Mouse (Mus musculus) adrenal gland, postnatal 4 days (tissue): ENCODE data around the gene Adprm. TPM values are rescaled to one million over a fixed set of nuclear protein-coding genes. Genes with fewer than 3 reads are reported as not detected.
"Not testable (repeated sequence)": the region's sequence is repeated elsewhere in the genome, so short reads cannot be mapped to it uniquely, and the experiment has no call there.

ENCODE experiments used
- DNase-seq, 2 experiments: peaks; one replicate each; pipeline ENCODE4 v3.0.0; 2021 to 2022; ENCODE audit warnings: low spot score in 2 of 2, mixed read lengths in 2 of 2
- total RNA-seq, 2 experiments: library from RNA; stranded (reverse); gene quantifications; 2 replicates each; pipeline ENCODE4 v1.2.3; 2021

The Adprm gene
- total RNA-seq, 2 experiments from 2014 or later, result 28.0 to 29.2 TPM

DNA sequence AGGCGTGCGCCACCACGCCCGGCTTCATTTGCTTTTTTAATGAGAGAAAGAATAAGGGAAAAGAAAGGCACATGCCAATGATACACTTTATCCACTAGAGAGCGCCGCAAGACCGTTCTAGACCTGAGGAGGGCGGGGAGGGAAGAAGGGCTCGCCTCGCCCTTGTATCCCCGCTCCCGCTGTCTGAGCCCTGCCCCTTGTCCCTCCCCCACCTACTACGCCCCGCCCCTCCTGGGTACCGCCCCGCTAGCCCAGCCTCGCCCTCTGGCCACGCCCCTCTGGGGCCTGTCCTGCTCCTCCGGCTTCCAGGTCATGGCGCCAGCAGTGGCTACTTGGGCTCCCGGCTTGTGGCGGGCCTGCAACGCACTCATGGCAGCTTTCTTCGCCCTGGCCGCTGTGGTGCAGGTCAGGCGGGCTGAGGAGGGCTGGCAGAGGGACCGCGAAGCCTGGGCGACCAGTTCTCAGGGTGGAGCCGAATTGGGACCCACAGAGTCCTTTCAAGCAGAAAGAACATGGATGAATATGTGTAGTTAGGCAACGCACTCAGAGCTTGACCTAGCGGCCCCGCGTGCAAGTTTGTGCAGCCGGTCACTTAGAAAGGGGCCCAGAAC is 27.4 kb downstream of the Adprm start, which contains the start of gene Tmem220:
Gene Tmem220, plus strand, starts transcription at position 288 of the 611 bp plus-strand sequence.
- DNase-seq, result peak; percentile 90 to 93

DNA sequence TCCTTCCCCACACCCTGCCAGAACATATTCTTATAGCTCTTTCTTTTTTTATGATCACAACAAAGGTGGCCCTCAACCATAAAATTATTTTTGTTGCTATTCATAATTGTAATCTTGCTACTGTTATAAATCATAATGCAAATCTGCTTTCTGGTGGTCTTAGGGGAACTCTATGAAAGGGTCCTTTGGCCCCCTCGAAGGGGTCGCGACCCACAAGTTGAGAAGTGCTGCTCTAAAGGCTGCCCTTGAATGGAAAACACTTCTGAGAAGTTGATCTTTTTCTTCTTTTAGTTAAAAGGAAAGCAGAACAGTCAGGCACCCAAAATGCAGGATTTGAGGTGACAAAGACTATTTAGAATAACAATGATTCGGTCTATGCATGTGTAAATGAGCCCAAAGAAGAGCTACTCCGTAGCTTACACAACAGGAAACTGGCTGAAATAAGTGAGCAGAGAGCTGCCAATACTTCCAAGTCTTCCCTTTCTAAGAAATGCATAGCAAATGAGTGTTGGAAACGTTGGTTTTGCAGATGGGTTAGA is 28.5 kb downstream of the Adprm start:
- no peak for DNase-seq

DNA sequence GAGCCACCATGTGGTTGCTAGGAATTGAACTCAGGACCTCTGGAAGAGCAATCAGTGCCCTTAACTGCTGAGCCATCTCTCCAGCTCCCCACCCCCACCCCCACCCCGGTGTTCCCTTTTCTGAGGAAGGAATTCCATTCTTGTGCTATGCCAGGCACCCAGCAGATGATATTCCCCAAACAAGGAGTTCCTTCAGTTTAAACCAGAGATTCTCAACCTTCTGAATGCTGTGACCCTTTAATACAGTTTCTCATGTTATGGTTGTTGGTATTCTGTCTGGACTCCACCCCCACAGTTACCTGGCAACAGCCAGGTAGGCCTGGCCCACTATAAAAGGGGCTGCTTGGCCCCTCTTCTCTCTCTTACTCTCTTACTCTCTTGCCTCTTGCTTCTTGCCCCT is 29.2 kb downstream of the Adprm start:
- not testable (repeated sequence) for DNase-seq

- DNase-seq, result no peak
These were observed 29.9 kb downstream of the Adprm start for GRCm38 (mm10) chr11:67022354-67023115.

GRCm38 (mm10) chr11:67020948-67021347 is 31.4 kb downstream of the Adprm start:
- DNase-seq, result no peak

DNA sequence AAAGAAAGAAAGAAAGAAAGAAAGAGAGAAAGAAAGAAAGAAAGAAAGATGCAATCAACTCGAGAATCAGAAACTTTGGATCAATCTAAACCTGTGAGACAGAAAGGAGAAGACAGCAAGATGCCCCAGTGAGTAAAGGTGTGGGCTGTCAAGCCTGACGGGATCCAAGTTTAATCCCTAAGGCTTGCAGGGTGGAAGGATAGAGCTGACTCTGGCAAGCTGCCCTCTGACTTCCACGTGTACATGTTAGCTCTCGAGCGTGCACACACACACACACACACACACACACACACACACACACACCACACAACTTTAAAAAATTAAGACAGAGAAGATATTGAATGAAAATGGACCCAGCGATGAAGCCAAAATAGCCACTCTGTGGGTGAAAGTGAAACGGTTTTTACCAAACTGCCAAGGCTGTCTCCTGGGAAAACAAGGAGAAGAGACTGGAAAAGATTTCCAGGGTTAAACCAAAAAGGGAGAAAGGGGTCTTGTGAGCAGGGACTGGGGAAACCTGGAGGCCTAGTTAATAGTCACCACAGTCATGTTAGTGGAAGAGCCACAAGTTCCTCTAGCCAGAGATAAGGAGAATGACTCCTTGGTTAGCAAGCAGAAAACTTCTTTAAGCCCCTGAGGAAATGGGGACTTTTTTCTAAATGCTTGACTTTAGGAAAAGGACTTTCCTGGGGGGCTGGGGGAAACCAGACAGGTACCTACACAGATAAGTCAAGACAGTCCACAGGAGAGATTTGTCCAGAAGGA is 32.5 kb downstream of the Adprm start:
- DNase-seq, result no peak

DNA sequence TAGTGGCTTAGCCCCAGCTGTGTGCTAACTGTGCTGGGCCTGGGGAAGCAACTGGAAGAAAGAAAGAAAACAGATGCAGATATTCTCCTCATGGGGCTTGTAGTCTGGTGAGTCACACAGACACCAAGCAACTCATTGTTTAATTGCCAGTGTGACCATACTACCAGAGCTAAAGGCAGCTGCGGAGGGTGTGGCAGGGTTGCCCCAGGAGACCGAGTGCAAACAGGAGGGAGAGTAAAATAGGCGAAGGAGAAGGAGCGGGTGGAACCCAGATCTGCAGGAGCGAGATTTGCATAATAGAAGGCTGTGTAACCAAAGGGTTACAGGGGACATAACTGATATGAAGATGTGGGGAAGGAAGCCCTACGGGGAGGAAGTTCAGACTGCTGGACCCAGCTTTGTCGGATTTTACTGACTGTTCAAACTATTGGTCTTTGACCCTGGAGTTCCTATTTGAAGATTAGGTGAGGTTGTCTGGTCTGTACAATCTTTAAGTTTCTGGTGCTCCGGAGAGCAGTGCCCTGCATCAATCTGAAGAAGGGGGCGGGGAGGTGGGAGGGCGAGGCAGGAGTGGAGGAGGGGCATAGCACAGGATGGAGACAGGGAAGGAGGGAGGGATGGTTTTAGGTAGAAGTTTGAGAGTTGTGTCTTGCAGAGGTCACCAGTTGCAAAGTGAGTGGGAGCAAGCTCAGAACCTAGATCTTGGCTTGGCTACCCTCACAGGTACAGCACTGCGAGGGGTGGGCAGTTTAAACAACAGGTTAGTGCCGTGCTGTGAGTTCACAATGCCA is 34.4 kb downstream of the Adprm start:
- DNase-seq, result no peak

DNA sequence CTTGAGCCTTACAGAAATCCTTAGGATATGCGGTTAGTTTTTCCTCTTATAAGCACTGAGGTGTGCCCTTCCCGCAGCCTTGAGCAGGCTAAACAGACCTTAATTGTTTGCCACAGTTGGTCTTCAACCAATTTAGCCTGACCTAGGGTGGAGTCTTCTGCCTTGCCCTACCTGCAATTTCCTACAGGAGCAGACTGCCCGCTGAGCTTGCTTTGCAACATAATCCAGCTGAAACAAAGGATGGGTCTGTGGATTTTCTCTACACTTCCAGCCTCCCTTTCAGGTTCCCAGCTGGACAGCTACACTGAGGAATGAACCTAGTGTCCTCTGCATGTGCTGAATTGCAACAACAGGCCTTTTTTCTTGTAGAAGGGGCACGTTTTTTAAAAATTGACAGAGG is 40.8 kb downstream of the Adprm start:
- no peak for DNase-seq

GRCm38 (mm10) chr11:67010430-67010829 is 42.0 kb downstream of the Adprm start:
- no peak for DNase-seq

DNA sequence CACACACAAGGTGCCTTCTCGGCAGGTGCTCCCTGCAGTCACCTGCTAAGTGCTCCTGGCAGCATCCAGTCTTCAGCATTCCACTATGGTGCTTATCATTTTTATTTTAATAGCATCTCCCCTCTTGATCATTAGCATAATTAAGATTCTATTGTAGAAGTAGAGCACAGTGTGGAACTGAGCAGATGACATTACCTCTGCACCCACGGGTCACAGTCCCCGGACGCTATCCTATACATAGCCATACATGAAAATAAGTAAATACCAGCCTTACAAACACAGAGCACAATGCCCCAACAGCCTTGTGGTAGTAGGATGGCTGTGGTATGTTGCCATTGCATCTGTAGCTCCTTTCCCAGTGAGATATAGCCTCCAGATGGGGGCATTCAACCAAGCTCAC is 43.9 kb downstream of the Adprm start:
- no peak for DNase-seq

DNA sequence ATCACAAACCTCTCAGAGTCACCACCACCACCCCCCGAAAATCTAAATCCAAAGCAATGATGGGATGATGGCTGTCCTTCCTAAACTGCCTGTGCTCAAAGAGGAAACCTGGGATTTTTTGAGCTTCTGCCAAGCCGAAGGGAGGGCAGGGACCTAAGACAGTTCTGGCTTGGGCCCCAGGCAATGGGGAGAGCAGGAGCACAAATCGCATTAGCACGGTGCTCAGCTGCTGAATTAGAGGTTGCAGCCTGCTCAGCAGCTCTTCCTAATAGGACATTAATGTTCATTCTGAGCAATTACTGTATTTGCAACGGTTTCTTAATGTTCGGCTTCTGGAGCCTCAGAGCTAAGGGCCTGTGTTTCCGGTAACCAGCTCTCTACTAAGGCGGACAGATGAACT is 44.4 kb downstream of the Adprm start:
- DNase-seq, result no peak

- no peak for DNase-seq
These were observed 49.5 kb downstream of the Adprm start for GRCm38 (mm10) chr11:67002911-67003310.

DNA sequence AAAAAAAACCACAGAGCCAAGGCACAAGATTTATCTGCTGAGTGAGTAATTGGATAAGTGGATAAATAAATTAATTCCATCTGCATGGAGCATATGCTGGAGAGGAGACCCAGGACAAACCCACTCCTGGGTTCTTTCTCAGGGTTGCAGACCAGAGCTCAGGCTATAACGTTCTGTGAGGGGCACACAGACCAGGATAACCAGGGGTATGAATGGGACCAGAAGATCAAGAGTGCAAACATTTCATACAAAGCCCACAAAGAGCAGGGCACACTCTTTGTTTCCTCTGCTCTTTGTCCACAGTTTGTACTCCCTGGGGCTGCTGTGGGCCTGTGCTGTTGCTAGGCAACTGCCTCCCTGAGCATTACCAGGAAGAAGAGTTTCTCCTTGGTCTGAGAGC is 50.7 kb downstream of the Adprm start:
- DNase-seq, result no peak

DNA sequence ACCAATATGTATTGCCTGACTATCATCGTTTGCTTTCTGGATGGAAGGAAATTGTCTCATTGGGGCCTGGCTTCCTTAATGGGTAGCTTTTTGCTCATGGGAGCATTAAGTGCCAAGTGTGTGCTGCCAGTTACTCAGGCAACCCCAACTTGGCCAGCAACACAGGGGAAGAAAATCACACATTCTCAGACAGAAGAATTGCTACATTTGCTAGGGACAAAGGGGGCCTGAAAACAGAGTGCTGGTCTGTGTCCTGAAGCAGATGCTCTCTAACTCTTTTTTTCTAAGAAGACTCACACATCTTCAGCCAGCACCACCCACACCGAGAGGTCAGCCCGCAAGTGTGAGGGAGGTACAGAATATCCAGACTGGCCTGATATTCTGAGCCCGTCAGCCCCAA is 51.7 kb downstream of the Adprm start:
- no peak for DNase-seq

- peak; percentile 52 to 67 for DNase-seq
These were observed 53.7 kb downstream of the Adprm start for GRCm38 (mm10) chr11:66998467-66999403.

- DNase-seq, result no peak
These were observed 55.9 kb downstream of the Adprm start for GRCm38 (mm10) chr11:66996446-66996845.

GRCm38 (mm10) chr11:66993674-66994073 is 58.7 kb downstream of the Adprm start:
- no peak for DNase-seq

DNA sequence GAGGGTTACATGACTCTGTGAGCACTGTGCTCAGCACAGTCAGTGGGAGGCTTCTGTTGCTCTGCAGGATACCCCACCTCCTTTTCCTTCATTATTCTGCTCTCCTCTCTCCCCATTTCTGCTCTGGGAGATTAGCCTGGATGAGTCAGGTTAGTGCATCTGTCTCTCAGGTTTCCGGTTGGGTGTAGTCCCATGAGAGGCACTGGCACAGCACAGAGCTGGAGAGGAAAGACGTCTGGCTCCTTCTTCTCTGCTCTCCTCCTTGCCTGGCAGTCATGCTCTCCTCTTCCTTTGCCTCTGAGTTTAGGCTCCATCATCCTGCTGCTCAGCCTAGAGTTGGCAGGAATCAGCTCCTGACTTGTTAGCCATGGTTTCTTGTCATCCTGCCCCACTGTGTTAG is 60.2 kb downstream of the Adprm start:
- no peak for DNase-seq
